Mouse (Mus musculus): ENCODE results near the gene Arpc1a.

- no peak for TF ChIP-seq CTCF (IDR thresholded peaks at IDR 0.05)
- no peak for TF ChIP-seq EP300 (IDR thresholded peaks at IDR 0.05)
Observed at GRCm38 (mm10) chr5:145130191-145130590, 46.6 kb downstream of the Arpc1a start.

All from lung, postnatal 0 days (tissue).